Mouse (Mus musculus) G1E (cell line): ENCODE measurements around the gene Vash1.
A peak's percentile ranks its signal among the peaks of the same experiment; 100 is the strongest.

Source experiments
- CTCF ChIP-seq: IDR thresholded peaks from 2 replicates; pipeline ENCODE4 v1.5.1; 2012; ENCODE audit warnings: low read depth, low read length, inconsistent platforms, mixed read lengths
- GATA1 ChIP-seq: IDR thresholded peaks from 2 replicates; pipeline ENCODE4 v1.6.1; 2012; ENCODE audit warnings: borderline replicate concordance, low read length, inconsistent platforms, mixed read lengths

GRCm38 (mm10) chr12:86715401-86715800, 36.9 kb downstream of the Vash1 start:
- TF ChIP-seq GATA1 (no peak), CTCF (peak; percentile 86)
